Mouse (Mus musculus): ENCODE measurements around the gene Serpinh1. TPM values are rescaled to one million over a fixed set of nuclear protein-coding genes. Genes with fewer than 3 reads are reported as not detected.
A peak's percentile ranks its signal among the peaks of the same experiment; 100 is the strongest.

Serpinh1 gene
- total RNA-seq, 2 experiments from 2014 or later, result 63.7 to 65.6 TPM

GRCm38 (mm10) chr7:99332774-99333480 lies 20.1 kb downstream of the Serpinh1 start:
- DNase-seq, result peak; percentile 88
- intact Hi-C loops (cut with DNase I), result loop anchor here (5.0 kb wide), 1 partner anchor 34 kb away; no protein-coding TSS in a partner anchor

GRCm38 (mm10) chr7:99330012-99330411 lies 23.0 kb downstream of the Serpinh1 start:
- intact Hi-C loops (cut with DNase I), result loop anchor here (5.0 kb wide), 1 partner anchor 37 kb away; no protein-coding TSS in a partner anchor
- no peak for DNase-seq

GRCm38 (mm10) chr7:99328847-99329246 lies 24.2 kb downstream of the Serpinh1 start:
- no peak for DNase-seq
- intact Hi-C loops (cut with DNase I), result no loop called here

- intact Hi-C loops (cut with DNase I), result no loop called here
- DNase-seq, result no peak
These were observed 26.9 kb downstream of the Serpinh1 start for GRCm38 (mm10) chr7:99326128-99326527.

- no peak for DNase-seq
- intact Hi-C loops (cut with DNase I), result no loop called here
These were observed 28.2 kb downstream of the Serpinh1 start for GRCm38 (mm10) chr7:99324810-99325209.

GRCm38 (mm10) chr7:99323321-99323700 lies 29.7 kb downstream of the Serpinh1 start:
- DNase-seq, result no peak
- intact Hi-C loops (cut with DNase I), result no loop called here

- DNase-seq, result no peak
- intact Hi-C loops (cut with DNase I), result no loop called here
These were observed 30.2 kb downstream of the Serpinh1 start for GRCm38 (mm10) chr7:99322691-99323320.

- intact Hi-C loops (cut with DNase I), result no loop called here
- DNase-seq, result no peak
These were observed 32.5 kb downstream of the Serpinh1 start for GRCm38 (mm10) chr7:99320524-99320923.

GRCm38 (mm10) chr7:99317475-99317874 lies 35.6 kb downstream of the Serpinh1 start:
- intact Hi-C loops (cut with DNase I), result no loop called here
- DNase-seq, result no peak

GRCm38 (mm10) chr7:99316207-99316606 lies 36.8 kb downstream of the Serpinh1 start:
- intact Hi-C loops (cut with DNase I), result no loop called here
- no peak for DNase-seq

GRCm38 (mm10) chr7:99314565-99314964 lies 38.5 kb downstream of the Serpinh1 start:
- intact Hi-C loops (cut with DNase I), result no loop called here
- no peak for DNase-seq

GRCm38 (mm10) chr7:99313253-99313652 lies 39.8 kb downstream of the Serpinh1 start:
- intact Hi-C loops (cut with DNase I), result no loop called here
- DNase-seq, result no peak

GRCm38 (mm10) chr7:99312671-99313143 lies 40.3 kb downstream of the Serpinh1 start:
- intact Hi-C loops (cut with DNase I), result no loop called here
- DNase-seq, result no peak

- intact Hi-C loops (cut with DNase I), result no loop called here
- DNase-seq, result no peak
These were observed 41.0 kb downstream of the Serpinh1 start for GRCm38 (mm10) chr7:99312058-99312457.

GRCm38 (mm10) chr7:99311433-99311832 lies 41.6 kb downstream of the Serpinh1 start:
- no peak for DNase-seq
- intact Hi-C loops (cut with DNase I), result no loop called here

- intact Hi-C loops (cut with DNase I), result no loop called here
- DNase-seq, result peak; percentile 45
These were observed 46.4 kb downstream of the Serpinh1 start for GRCm38 (mm10) chr7:99306640-99307039.

- no peak for DNase-seq
- intact Hi-C loops (cut with DNase I), result no loop called here
These were observed 47.4 kb downstream of the Serpinh1 start for GRCm38 (mm10) chr7:99305688-99306087.

- peak; percentile 96 for DNase-seq
- intact Hi-C loops (cut with DNase I), result no loop called here
These were observed 48.1 kb downstream of the Serpinh1 start for GRCm38 (mm10) chr7:99304949-99305372.

- intact Hi-C loops (cut with DNase I), result no loop called here
- no peak for DNase-seq
These were observed 49.0 kb downstream of the Serpinh1 start for GRCm38 (mm10) chr7:99304029-99304428.

GRCm38 (mm10) chr7:99300650-99301175 lies 52.3 kb downstream of the Serpinh1 start:
- intact Hi-C loops (cut with DNase I), result no loop called here
- no peak for DNase-seq
